Mouse (Mus musculus): ENCODE measurements around the gene Lnx2.

- TF ChIP-seq CTCF (IDR thresholded peaks at IDR 0.05; ENCODE audit: borderline replicate concordance, control insufficient read depth, extremely low read depth, insufficient read depth, low read length, poor library complexity): no peak
- no peak for TF ChIP-seq POLR2A (IDR thresholded peaks at IDR 0.05; ENCODE audit: control insufficient read depth, extremely low read depth, insufficient read depth, low read length, poor library complexity)
Observed at GRCm38 (mm10) chr5:147033155-147033554, 43.2 kb downstream of the Lnx2 start.
